Mouse (Mus musculus) MEL (cell line): ENCODE measurements around the gene 4833439L19Rik. TPM values are rescaled to one million over a fixed set of nuclear protein-coding genes. Genes with fewer than 3 reads are reported as not detected.

ENCODE experiments used
- DNase-seq: peaks from one replicate; pipeline ENCODE4 v3.0.0; 2011; ENCODE audit warnings: low read depth, low spot score
- H3K27ac ChIP-seq: 2 replicates; pipeline ENCODE4 v1.5.1; 2012; ENCODE audit warnings: low read depth, mild to moderate bottlenecking, control low read depth, low read length, moderate library complexity; ENCODE audit not compliant: control insufficient read depth
- H3K27me3 ChIP-seq, 2 experiments: fragments of 150-350 bp in 1 of 2; sonication (generic) in 1 of 2; 2 replicates each; pipeline ENCODE4 v1.6.1; 2012; ENCODE audit warnings: low read length in 2 of 2, mild to moderate bottlenecking in 2 of 2, improper control_type of control experiment in 1 of 2, moderate library complexity in 1 of 2; ENCODE audit not compliant: insufficient read depth in 2 of 2, control insufficient read depth in 1 of 2
- H3K36me3 ChIP-seq, 2 experiments: 2 replicates each; pipeline ENCODE4 v1.6.1; 2012 to 2014; ENCODE audit warnings: low read length in 2 of 2, improper control_type of control experiment in 1 of 2, inconsistent platforms in 1 of 2, mild to moderate bottlenecking in 1 of 2; ENCODE audit not compliant: insufficient read depth in 2 of 2, control insufficient read depth in 1 of 2
- H3K4me1 ChIP-seq, 2 experiments: fragments of 150-350 bp in 1 of 2; sonication (generic) in 1 of 2; 2 replicates each; pipeline ENCODE4 v1.6.1; 2012; ENCODE audit warnings: low read length in 2 of 2, improper control_type of control experiment in 1 of 2, mild to moderate bottlenecking in 1 of 2; ENCODE audit not compliant: insufficient read depth in 2 of 2, control insufficient read depth in 1 of 2
- H3K4me3 ChIP-seq, 2 experiments: fragments of 150-350 bp in 1 of 2; sonication (generic) in 1 of 2; 2 replicates each; pipeline ENCODE4 v1.5.1; 2012; ENCODE audit warnings: low read depth in 2 of 2, low read length in 2 of 2, mild to moderate bottlenecking in 2 of 2, moderate library complexity in 2 of 2, control low read depth in 1 of 2, improper control_type of control experiment in 1 of 2; ENCODE audit not compliant: control insufficient read depth in 1 of 2, insufficient read depth in 1 of 2
- H3K79me2 ChIP-seq: 2 replicates; pipeline ENCODE4 v1.6.1; 2012; ENCODE audit warnings: mild to moderate bottlenecking, low read length, moderate library complexity; ENCODE audit not compliant: control insufficient read depth, poor library complexity, insufficient read depth
- H3K9ac ChIP-seq: 2 replicates; pipeline ENCODE4 v1.6.1; 2012; ENCODE audit warnings: low read depth, mild to moderate bottlenecking, control low read depth, low read length, moderate library complexity; ENCODE audit not compliant: control insufficient read depth, poor library complexity, severe bottlenecking
- H3K9me3 ChIP-seq: fragments of 150-350 bp; sonication (generic); replicated peaks from 2 replicates; pipeline ENCODE4 v1.6.1; 2012; ENCODE audit warnings: mild to moderate bottlenecking, low read length, improper control_type of control experiment, moderate library complexity; ENCODE audit not compliant: insufficient read depth
- CHD1 ChIP-seq: IDR thresholded peaks from 2 replicates; pipeline ENCODE4 v1.6.1; 2012; ENCODE audit warnings: low read depth, mild to moderate bottlenecking, inconsistent platforms, low read length, improper control_type of control experiment
- CHD2 ChIP-seq: IDR thresholded peaks from 2 replicates; pipeline ENCODE4 v1.6.1; 2011; ENCODE audit warnings: low read length, improper control_type of control experiment
- CTCF ChIP-seq, 3 experiments: IDR thresholded peaks in 2 of 3; conservative IDR thresholded peaks in 1 of 3; 2 replicates each; pipeline ENCODE4 v1.5.1; 2011 to 2012; ENCODE audit warnings: low read length in 3 of 3, low read depth in 2 of 3, mild to moderate bottlenecking in 2 of 3, improper control_type of control experiment in 1 of 3, inconsistent platforms in 1 of 3, mixed read lengths in 1 of 3, moderate library complexity in 1 of 3; ENCODE audit not compliant: control insufficient read depth in 1 of 3, insufficient read depth in 1 of 3, poor library complexity in 1 of 3, severe bottlenecking in 1 of 3
- ELF1 ChIP-seq: IDR thresholded peaks from 2 replicates; pipeline ENCODE4 v1.6.1; 2014; ENCODE audit warnings: low read depth, mild to moderate bottlenecking, inconsistent platforms, low read length, improper control_type of control experiment, moderate library complexity
- EP300 ChIP-seq, 2 experiments: IDR thresholded peaks; 2 replicates each; pipeline ENCODE4 v1.6.1; 2011; ENCODE audit warnings: improper control_type of control experiment in 2 of 2, low read length in 2 of 2, low read depth in 1 of 2, mild to moderate bottlenecking in 1 of 2
- ETS1 ChIP-seq: IDR thresholded peaks from 2 replicates; pipeline ENCODE4 v1.6.1; 2012; ENCODE audit warnings: low read depth, mild to moderate bottlenecking, inconsistent platforms, low read length, improper control_type of control experiment, moderate library complexity
- GABPA ChIP-seq: IDR thresholded peaks from 2 replicates; pipeline ENCODE4 v1.6.1; 2012; ENCODE audit warnings: low read depth, mild to moderate bottlenecking, inconsistent platforms, low read length, improper control_type of control experiment, moderate library complexity
- GATA1 ChIP-seq: IDR thresholded peaks from 2 replicates; pipeline ENCODE4 v1.6.1; 2011; ENCODE audit warnings: low read depth, low read length, improper control_type of control experiment
- HCFC1 ChIP-seq: IDR thresholded peaks from 2 replicates; pipeline ENCODE4 v1.6.1; 2012; ENCODE audit warnings: low read depth, mild to moderate bottlenecking, inconsistent platforms, low read length, improper control_type of control experiment, moderate library complexity
- JUND ChIP-seq: IDR thresholded peaks from 2 replicates; pipeline ENCODE4 v1.6.1; 2011; ENCODE audit warnings: low read depth, mild to moderate bottlenecking, improper control_type of control experiment, low read length
- KAT2A ChIP-seq: conservative IDR thresholded peaks from 2 replicates; pipeline ENCODE4 v1.6.1; 2012; ENCODE audit warnings: low read depth, low read length, improper control_type of control experiment, inconsistent platforms
- MAFK ChIP-seq: IDR thresholded peaks from 2 replicates; pipeline ENCODE4 v1.6.1; 2011; ENCODE audit warnings: low read depth, mild to moderate bottlenecking, low read length, improper control_type of control experiment, borderline replicate concordance
- MAX ChIP-seq: IDR thresholded peaks from 2 replicates; pipeline ENCODE4 v1.6.1; 2011; ENCODE audit warnings: low read length, improper control_type of control experiment
- MAZ ChIP-seq: IDR thresholded peaks from 2 replicates; pipeline ENCODE4 v1.6.1; 2012; ENCODE audit warnings: low read depth, mild to moderate bottlenecking, inconsistent platforms, low read length, improper control_type of control experiment
- MEF2A ChIP-seq: IDR thresholded peaks from 2 replicates; pipeline ENCODE4 v1.6.1; 2014; ENCODE audit warnings: low read depth, mild to moderate bottlenecking, inconsistent platforms, low read length, improper control_type of control experiment; ENCODE audit not compliant: poor library complexity, insufficient replicate concordance, severe bottlenecking; ENCODE audit errors: extremely low read depth
- MXI1 ChIP-seq: IDR thresholded peaks from 2 replicates; pipeline ENCODE4 v1.6.1; 2011; ENCODE audit warnings: mild to moderate bottlenecking, low read depth, low read length, improper control_type of control experiment
- MYB ChIP-seq: IDR thresholded peaks from 2 replicates; pipeline ENCODE4 v1.6.1; 2011; ENCODE audit warnings: mild to moderate bottlenecking, low read depth, low read length, improper control_type of control experiment
- MYC ChIP-seq: IDR thresholded peaks from 2 replicates; pipeline ENCODE4 v1.6.1; 2011; ENCODE audit warnings: low read depth, mild to moderate bottlenecking, low read length, improper control_type of control experiment, moderate library complexity
- NELFE ChIP-seq: IDR thresholded peaks from 2 replicates; pipeline ENCODE4 v1.6.1; 2011; ENCODE audit warnings: low read depth, low read length, improper control_type of control experiment
- NRF1 ChIP-seq: IDR thresholded peaks from 2 replicates; pipeline ENCODE4 v1.6.1; 2014; ENCODE audit warnings: low read depth, mild to moderate bottlenecking, inconsistent platforms, low read length, improper control_type of control experiment, moderate library complexity; ENCODE audit not compliant: poor library complexity, insufficient read depth, severe bottlenecking
- POLR2A ChIP-seq, 2 experiments: IDR thresholded peaks; 2 replicates each; pipeline ENCODE4 v1.6.1; 2011 to 2012; ENCODE audit warnings: low read length in 2 of 2, mild to moderate bottlenecking in 2 of 2, control low read depth in 1 of 2, improper control_type of control experiment in 1 of 2, low read depth in 1 of 2, moderate library complexity in 1 of 2; ENCODE audit not compliant: control insufficient read depth in 1 of 2, insufficient read depth in 1 of 2, poor library complexity in 1 of 2
- POLR2AphosphoS2 ChIP-seq: IDR thresholded peaks from 2 replicates; pipeline ENCODE4 v1.6.1; 2011; ENCODE audit warnings: low read length, improper control_type of control experiment
- RAD21 ChIP-seq: IDR thresholded peaks from 2 replicates; pipeline ENCODE4 v1.6.1; 2011; ENCODE audit warnings: mild to moderate bottlenecking, low read depth, low read length, improper control_type of control experiment
- RCOR1 ChIP-seq: IDR thresholded peaks from 2 replicates; pipeline ENCODE4 v1.6.1; 2012; ENCODE audit warnings: low read depth, mild to moderate bottlenecking, inconsistent platforms, low read length, improper control_type of control experiment
- SIN3A ChIP-seq: IDR thresholded peaks from 2 replicates; pipeline ENCODE4 v1.6.1; 2012; ENCODE audit warnings: low read length, improper control_type of control experiment, inconsistent platforms
- SMC3 ChIP-seq: IDR thresholded peaks from 2 replicates; pipeline ENCODE4 v1.6.1; 2011; ENCODE audit warnings: low read depth, low read length, improper control_type of control experiment
- TAL1 ChIP-seq: IDR thresholded peaks from 2 replicates; pipeline ENCODE4 v1.6.1; 2012; ENCODE audit warnings: mild to moderate bottlenecking, inconsistent platforms, low read length, moderate library complexity, mixed read lengths
- TBP ChIP-seq: IDR thresholded peaks from 2 replicates; pipeline ENCODE4 v1.8.0; 2011; ENCODE audit warnings: low read depth, low read length, improper control_type of control experiment
- TCF12 ChIP-seq: IDR thresholded peaks from 2 replicates; pipeline ENCODE4 v1.6.1; 2014; ENCODE audit warnings: low read depth, mild to moderate bottlenecking, inconsistent platforms, low read length, improper control_type of control experiment, moderate library complexity
- UBTF ChIP-seq: IDR thresholded peaks from 2 replicates; pipeline ENCODE4 v1.6.1; 2012; ENCODE audit warnings: low read depth, mild to moderate bottlenecking, inconsistent platforms, low read length, improper control_type of control experiment, moderate library complexity, borderline replicate concordance; ENCODE audit not compliant: insufficient read depth
- USF2 ChIP-seq, 2 experiments: IDR thresholded peaks; 2 replicates each; pipeline ENCODE4 v1.6.1; 2011 to 2012; ENCODE audit warnings: improper control_type of control experiment in 2 of 2, low read length in 2 of 2, borderline replicate concordance in 1 of 2, inconsistent platforms in 1 of 2, low read depth in 1 of 2, mild to moderate bottlenecking in 1 of 2; ENCODE audit not compliant: insufficient read depth in 1 of 2
- ZC3H11A ChIP-seq: IDR thresholded peaks from 2 replicates; pipeline ENCODE4 v1.6.1; 2012; ENCODE audit warnings: low read depth, mild to moderate bottlenecking, inconsistent platforms, low read length, improper control_type of control experiment
- ZKSCAN1 ChIP-seq: IDR thresholded peaks from 2 replicates; pipeline ENCODE4 v1.6.1; 2012; ENCODE audit warnings: low read depth, mild to moderate bottlenecking, inconsistent platforms, low read length, improper control_type of control experiment, moderate library complexity
- ZMIZ1 ChIP-seq: IDR thresholded peaks from 2 replicates; pipeline ENCODE4 v1.6.1; 2012; ENCODE audit warnings: low read depth, mild to moderate bottlenecking, inconsistent platforms, low read length, improper control_type of control experiment, moderate library complexity
- polyA plus RNA-seq, 2 experiments: library from polyadenylated mRNA; stranded (reverse) in 1 of 2; unstranded in 1 of 2; fragments of >175 nt in 1 of 2; fragments of >200 nt in 1 of 2; gene quantifications; 2 replicates each; pipeline versions ENCODE4 v1.2.1 to v1.2.4; 2012; ENCODE audit warnings: low replicate concordance in 2 of 2, low read depth in 1 of 2; ENCODE audit not compliant: insufficient read length in 2 of 2, insufficient read depth in 1 of 2, missing spikeins in 1 of 2
- total RNA-seq: library from RNA; depleted of rRNA; stranded (reverse); fragments of 300-350 nt; gene quantifications from 2 replicates; pipeline ENCODE4 v1.2.3, GENCODE M21; 2012

The 4833439L19Rik gene
- total and polyA plus RNA-seq, 3 experiments, result 34.2 to 53.8 TPM; not detected in 1

DNA sequence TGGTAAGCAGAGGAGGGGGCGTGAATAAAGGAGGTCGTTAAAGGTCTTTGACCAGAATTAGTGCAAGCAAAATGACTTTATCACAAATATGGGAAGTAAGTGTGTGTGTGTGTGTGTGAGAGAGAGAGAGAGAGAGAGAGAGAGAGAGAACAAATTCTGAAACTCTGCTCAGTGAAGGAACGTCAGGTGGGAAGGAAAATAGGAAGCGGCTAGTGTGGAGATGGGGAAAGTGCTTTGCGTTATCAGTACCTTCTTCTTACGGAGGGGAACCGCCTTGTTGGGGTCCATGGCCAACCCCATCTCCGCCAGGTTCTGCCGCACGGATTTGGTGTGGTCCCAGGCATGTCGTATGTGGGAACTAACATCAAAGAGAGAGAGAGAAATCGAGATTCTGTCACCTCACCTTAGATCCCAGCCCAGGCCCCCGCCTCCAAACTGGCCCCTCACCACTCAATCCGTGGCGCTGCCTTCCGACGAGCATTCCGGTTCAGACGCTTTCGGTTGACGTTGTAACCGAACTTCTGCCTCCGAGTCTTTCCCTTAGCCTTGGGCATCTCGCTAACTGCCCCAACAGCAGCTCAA, 24.3 kb upstream of the 4833439L19Rik start:
- Histone ChIP-seq H3K27me3 (no peaks in the 10 kb centered on the region), H3K27ac (peak overlapping the region; percentile 79), H3K4me3 (peak overlapping the region; percentile 85 to 87), H3K9ac (peak overlapping the region; percentile 76), H3K79me2 (peaks cover 30% of the 10 kb centered on the region), H3K36me3 (peaks cover 10 to 12% of the 10 kb centered on the region in 2 experiments), H3K9me3 (no peaks in the 10 kb centered on the region), H3K4me1 (peaks cover 2 to 15% of the 10 kb centered on the region in 2 experiments; a peak in 3 of 4 replicates)
- TF ChIP-seq TCF12 (no peak), POLR2A (IDR thresholded peaks at IDR 0.05; ENCODE audit: control insufficient read depth in 1 of 2, insufficient read depth in 1 of 2, low read depth in 1 of 2, low read length in 2 of 2, poor library complexity in 1 of 2) (peak in 1 of 2 experiments; percentile 38; a peak in 1 of 4 replicates), ZKSCAN1 (no peak), MAX (no peak), ZMIZ1 (no peak), CHD1 (no peak; the same call in 1 of the 2 replicates), UBTF (no peak), RAD21 (no peak), EP300 (IDR thresholded peaks at IDR 0.05; ENCODE audit: low read depth in 1 of 2, low read length in 2 of 2) (peak in 1 of 2 experiments; percentile 9; a peak in 2 of 4 replicates), SMC3 (no peak), ELF1 (no peak), TAL1 (no peak), HCFC1 (no peak), SIN3A (no peak), GABPA (no peak), RCOR1 (no peak), MXI1 (no peak), NELFE (no peak), USF2 (IDR thresholded peaks at IDR 0.05; ENCODE audit: borderline replicate concordance in 1 of 2, insufficient read depth in 1 of 2, low read depth in 1 of 2, low read length in 2 of 2) (no peak), CHD2 (no peak), MYB (no peak), ETS1 (no peak; the same call in 1 of the 2 replicates), POLR2AphosphoS2 (no peak), MAFK (no peak), ZC3H11A (no peak), JUND (peak; percentile 86; the same call in 1 of the 2 replicates), CTCF (IDR thresholded peaks at IDR 0.05 in 2 of 3, conservative IDR thresholded peaks at IDR 0.05 in 1 of 3; ENCODE audit: control insufficient read depth in 1 of 3, insufficient read depth in 1 of 3, low read depth in 2 of 3, low read length in 3 of 3, poor library complexity in 1 of 3, severe bottlenecking in 1 of 3) (no peak), MAZ (no peak), MYC (no peak), KAT2A (no peak), GATA1 (peak; percentile 63; the same call in 1 of the 2 replicates), NRF1 (no peak), MEF2A (no peak), TBP (no peak)
- DNase-seq, result peak; percentile 74
